Mouse (Mus musculus): ENCODE measurements at regions not wholly inside any gene's neighbourhood (a gene's known extent, or its start where the extent isn't known, plus 50 kb on each side); places are given as distances from the start of the nearest gene placed in this dataset.
A peak's percentile ranks its signal among the peaks of the same experiment; 100 is the strongest.

GRCm38 (mm10) chr7:71873817-71874216 lies 432.6 kb downstream of the Mctp2 start:
- H3K4me3 ChIP-seq, result no peak overlapping the region
- H3K9ac ChIP-seq, result no peak overlapping the region
- no peak overlapping the region for H3K27ac ChIP-seq
- 81% methylated on average over 5 of the region's 5 CpGs for WGBS
- H3K4me2 ChIP-seq (replicated peaks), result no peak overlapping the region
- no peaks in the 10 kb centered on the region for H3K36me3 ChIP-seq
- H3K4me1 ChIP-seq, result no peaks in the 10 kb centered on the region
- no peak for ATAC-seq (ENCODE audit: insufficient number of reproducible peaks, insufficient read depth, low FRiP score, low TSS enrichment)
- no peaks in the 10 kb centered on the region for H3K27me3 ChIP-seq
- no peaks in the 10 kb centered on the region for H3K9me3 ChIP-seq

GRCm38 (mm10) chr7:71872912-71873311 lies 433.5 kb downstream of the Mctp2 start:
- H3K4me3 ChIP-seq, result no peak overlapping the region
- no peaks in the 10 kb centered on the region for H3K9me3 ChIP-seq
- no peaks in the 10 kb centered on the region for H3K27me3 ChIP-seq

GRCm38 (mm10) chr7:71867090-71867489 lies 439.3 kb downstream of the Mctp2 start:
- no peak overlapping the region for H3K4me2 ChIP-seq (replicated peaks)
- no peaks in the 10 kb centered on the region for H3K27me3 ChIP-seq
- no peak overlapping the region for H3K4me3 ChIP-seq
- no peak overlapping the region for H3K27ac ChIP-seq
- H3K9me3 ChIP-seq, result no peaks in the 10 kb centered on the region
- no peaks in the 10 kb centered on the region for H3K36me3 ChIP-seq
- H3K4me1 ChIP-seq, result peaks cover 12% of the 10 kb centered on the region; the same call in 1 of the 2 replicates
- no peak overlapping the region for H3K9ac ChIP-seq
- no peak for ATAC-seq (ENCODE audit: insufficient number of reproducible peaks, insufficient read depth, low FRiP score, low TSS enrichment)
- WGBS, result 13% methylated on average over 3 of the region's 3 CpGs

More at GRCm38 (mm10) chr7:71872912-71873311, 433.5 kb downstream of the Mctp2 start:
- Histone ChIP-seq H3K4me1 (no peaks in the 10 kb centered on the region), H3K36me3 (no peaks in the 10 kb centered on the region), H3K27ac (no peak overlapping the region), H3K4me2 (replicated peaks) (no peak overlapping the region), H3K9ac (no peak overlapping the region)
- 58% methylated on average over 6 of the region's 6 CpGs for WGBS
- no peak for ATAC-seq (ENCODE audit: insufficient number of reproducible peaks, insufficient read depth, low FRiP score, low TSS enrichment)

GRCm38 (mm10) chr7:71865371-71866166 lies 440.8 kb downstream of the Mctp2 start:
- 0 out of 2 replicates have a peak overlapping the region, but pooled peaks have one; percentile 5 for H3K4me2 ChIP-seq (replicated peaks)
- no peak for ATAC-seq (ENCODE audit: insufficient number of reproducible peaks, insufficient read depth, low FRiP score, low TSS enrichment)
- H3K4me1 ChIP-seq, result peaks cover 15% of the 10 kb centered on the region; the same call in 1 of the 2 replicates
- no peak overlapping the region for H3K4me3 ChIP-seq
- H3K27me3 ChIP-seq, result no peaks in the 10 kb centered on the region
- no peak overlapping the region for H3K27ac ChIP-seq
- H3K9ac ChIP-seq, result no peak overlapping the region
- no peaks in the 10 kb centered on the region for H3K36me3 ChIP-seq
- 29% methylated on average over 15 of the region's 15 CpGs for WGBS
- H3K9me3 ChIP-seq, result no peaks in the 10 kb centered on the region

GRCm38 (mm10) chr7:71852864-71853263 lies 453.5 kb downstream of the Mctp2 start:
- Histone ChIP-seq H3K36me3 (no peaks in the 10 kb centered on the region), H3K9me3 (no peaks in the 10 kb centered on the region), H3K4me3 (no peak overlapping the region), H3K4me1 (no peaks in the 10 kb centered on the region), H3K27ac (no peak overlapping the region), H3K9ac (no peak overlapping the region), H3K27me3 (no peaks in the 10 kb centered on the region), H3K4me2 (replicated peaks) (no peak overlapping the region)
- ATAC-seq (ENCODE audit: insufficient number of reproducible peaks, insufficient read depth, low FRiP score, low TSS enrichment), result no peak
- WGBS, result 79% methylated on average over 3 of the region's 3 CpGs

GRCm38 (mm10) chr7:71849174-71849573 lies 457.2 kb downstream of the Mctp2 start:
- H3K9me3 ChIP-seq, result no peaks in the 10 kb centered on the region

GRCm38 (mm10) chr7:71837845-71838244 lies 468.6 kb downstream of the Mctp2 start:
- Histone ChIP-seq H3K27me3 (no peaks in the 10 kb centered on the region), H3K4me1 (no peaks in the 10 kb centered on the region), H3K27ac (no peak overlapping the region), H3K4me2 (replicated peaks) (no peak overlapping the region), H3K36me3 (no peaks in the 10 kb centered on the region), H3K9ac (no peak overlapping the region), H3K9me3 (no peaks in the 10 kb centered on the region), H3K4me3 (no peak overlapping the region)
- ATAC-seq (ENCODE audit: insufficient number of reproducible peaks, insufficient read depth, low FRiP score, low TSS enrichment), result no peak
- 60% methylated on average over 6 of the region's 6 CpGs for WGBS

More at GRCm38 (mm10) chr7:71849174-71849573, 457.2 kb downstream of the Mctp2 start:
- Histone ChIP-seq H3K27ac (no peak overlapping the region), H3K36me3 (no peaks in the 10 kb centered on the region), H3K4me1 (no peaks in the 10 kb centered on the region), H3K27me3 (no peaks in the 10 kb centered on the region), H3K4me2 (replicated peaks) (no peak overlapping the region), H3K9ac (no peak overlapping the region), H3K4me3 (no peak overlapping the region)
- WGBS, result 69% methylated on average over 6 of the region's 6 CpGs
- ATAC-seq (ENCODE audit: insufficient number of reproducible peaks, insufficient read depth, low FRiP score, low TSS enrichment), result no peak

GRCm38 (mm10) chr7:71831790-71832525 lies 474.4 kb downstream of the Mctp2 start:
- Histone ChIP-seq H3K4me2 (replicated peaks) (no peak overlapping the region), H3K9ac (no peak overlapping the region), H3K27ac (no peak overlapping the region), H3K27me3 (no peaks in the 10 kb centered on the region), H3K4me1 (no peaks in the 10 kb centered on the region), H3K9me3 (no peaks in the 10 kb centered on the region), H3K4me3 (no peak overlapping the region), H3K36me3 (no peaks in the 10 kb centered on the region)
- WGBS, result 67% methylated on average over 3 of the region's 3 CpGs
- no peak for ATAC-seq (ENCODE audit: insufficient number of reproducible peaks, insufficient read depth, low FRiP score, low TSS enrichment)

GRCm38 (mm10) chr7:71829567-71829966 lies 476.8 kb downstream of the Mctp2 start:
- Histone ChIP-seq H3K9ac (no peak overlapping the region), H3K4me3 (no peak overlapping the region), H3K4me2 (replicated peaks) (no peak overlapping the region), H3K36me3 (no peaks in the 10 kb centered on the region), H3K4me1 (no peaks in the 10 kb centered on the region), H3K9me3 (no peaks in the 10 kb centered on the region), H3K27ac (no peak overlapping the region), H3K27me3 (no peaks in the 10 kb centered on the region)
- 71% methylated on average over 6 of the region's 6 CpGs for WGBS
- no peak for ATAC-seq (ENCODE audit: insufficient number of reproducible peaks, insufficient read depth, low FRiP score, low TSS enrichment)

- 85% methylated on average over 11 of the region's 11 CpGs for WGBS
- no peak for ATAC-seq (ENCODE audit: insufficient number of reproducible peaks, insufficient read depth, low FRiP score, low TSS enrichment)
- Histone ChIP-seq H3K4me3 (no peak overlapping the region), H3K4me2 (replicated peaks) (no peak overlapping the region), H3K36me3 (no peaks in the 10 kb centered on the region), H3K27ac (no peak overlapping the region), H3K9me3 (no peaks in the 10 kb centered on the region), H3K9ac (no peak overlapping the region), H3K27me3 (no peaks in the 10 kb centered on the region), H3K4me1 (no peaks in the 10 kb centered on the region)
Observed at GRCm38 (mm10) chr7:71816138-71816537, 464.9 kb upstream of the Gm10295 start.

GRCm38 (mm10) chr7:71794201-71794600 lies 442.9 kb upstream of the Gm10295 start:
- H3K36me3 ChIP-seq, result no peaks in the 10 kb centered on the region
- no peaks in the 10 kb centered on the region for H3K27me3 ChIP-seq
- no peak overlapping the region for H3K4me3 ChIP-seq
- WGBS, result 12% methylated on average over 7 of the region's 7 CpGs
- H3K27ac ChIP-seq, result no peak overlapping the region
- no peak overlapping the region for H3K9ac ChIP-seq
- H3K4me2 ChIP-seq (replicated peaks), result no peak overlapping the region
- H3K4me1 ChIP-seq, result 0 out of 2 replicates have a peak, but pooled peaks cover 6% of the 10 kb centered on the region
- ATAC-seq (ENCODE audit: insufficient number of reproducible peaks, insufficient read depth, low FRiP score, low TSS enrichment), result no peak
- no peaks in the 10 kb centered on the region for H3K9me3 ChIP-seq

GRCm38 (mm10) chr7:71788401-71788800 lies 437.1 kb upstream of the Gm10295 start:
- Histone ChIP-seq H3K9me3 (no peaks in the 10 kb centered on the region), H3K4me2 (replicated peaks) (no peak overlapping the region), H3K27ac (no peak overlapping the region), H3K36me3 (no peaks in the 10 kb centered on the region), H3K9ac (no peak overlapping the region), H3K4me3 (no peak overlapping the region), H3K27me3 (no peaks in the 10 kb centered on the region), H3K4me1 (no peaks in the 10 kb centered on the region)
- no peak for ATAC-seq (ENCODE audit: insufficient number of reproducible peaks, insufficient read depth, low FRiP score, low TSS enrichment)
